Mouse (Mus musculus) forebrain, embryonic 15.5 days (tissue): Measurements from ENCODE around the gene Rnf144b. TPM values are rescaled to one million over a fixed set of nuclear protein-coding genes. Genes with fewer than 3 reads are reported as not detected.

Source experiments
- ATAC-seq: fragments of 200-750 bp; cut with Nextera tagmentation; replicated peaks from 2 replicates; pipeline ENCODE4 v1.8.0; 2017; ENCODE audit warnings: mild to moderate bottlenecking, moderate TSS enrichment, moderate library complexity
- H3K27ac ChIP-seq: fragments of 300-500 bp; sonication (generic); replicated peaks from 2 replicates; pipeline ENCODE4 v1.5.1; 2015; ENCODE audit warnings: mild to moderate bottlenecking, inconsistent platforms
- H3K27me3 ChIP-seq: fragments of 300-500 bp; sonication (generic); 2 replicates; pipeline ENCODE4 v1.6.1; 2015; ENCODE audit warnings: inconsistent platforms
- H3K36me3 ChIP-seq: fragments of 300-500 bp; sonication (generic); 2 replicates; pipeline ENCODE4 v1.6.1; 2015; ENCODE audit warnings: mild to moderate bottlenecking, inconsistent platforms
- H3K4me1 ChIP-seq: fragments of 300-500 bp; sonication (generic); 2 replicates; pipeline ENCODE4 v1.6.1; 2015; ENCODE audit warnings: inconsistent platforms
- H3K4me2 ChIP-seq: fragments of 300-500 bp; sonication (generic); replicated peaks from 2 replicates; pipeline ENCODE4 v1.6.1; 2015; ENCODE audit warnings: mild to moderate bottlenecking, inconsistent platforms
- H3K4me3 ChIP-seq: fragments of 300-500 bp; sonication (generic); 2 replicates; pipeline ENCODE4 v1.5.1; 2015; ENCODE audit warnings: mild to moderate bottlenecking, inconsistent platforms
- H3K9ac ChIP-seq: fragments of 300-500 bp; sonication (generic); replicated peaks from 2 replicates; pipeline ENCODE4 v1.6.1; 2015; ENCODE audit warnings: mild to moderate bottlenecking, inconsistent platforms
- H3K9me3 ChIP-seq: fragments of 300-500 bp; sonication (generic); 2 replicates; pipeline ENCODE4 v1.6.1; 2016; ENCODE audit warnings: inconsistent platforms
- WGBS: fragments of 180-500 bp; shearing (Covaris S2); methylation state at CpG from one replicate; pipeline ENCODE4 v1.1.7; 2015; ENCODE audit warnings: mixed read lengths; 5-methylcytosine and 5-hydroxymethylcytosine counted together
- polyA plus RNA-seq: library from polyadenylated mRNA; unstranded; fragments of >200 nt; fragmentation: Nextera tagmentation; extraction: Ambion mirVana; gene quantifications from 2 replicates; pipeline ENCODE4 v1.2.1, GENCODE M21; 2015

The Rnf144b gene
- polyA plus RNA-seq, 1 experiment from 2014 or later = 0.37 TPM

DNA sequence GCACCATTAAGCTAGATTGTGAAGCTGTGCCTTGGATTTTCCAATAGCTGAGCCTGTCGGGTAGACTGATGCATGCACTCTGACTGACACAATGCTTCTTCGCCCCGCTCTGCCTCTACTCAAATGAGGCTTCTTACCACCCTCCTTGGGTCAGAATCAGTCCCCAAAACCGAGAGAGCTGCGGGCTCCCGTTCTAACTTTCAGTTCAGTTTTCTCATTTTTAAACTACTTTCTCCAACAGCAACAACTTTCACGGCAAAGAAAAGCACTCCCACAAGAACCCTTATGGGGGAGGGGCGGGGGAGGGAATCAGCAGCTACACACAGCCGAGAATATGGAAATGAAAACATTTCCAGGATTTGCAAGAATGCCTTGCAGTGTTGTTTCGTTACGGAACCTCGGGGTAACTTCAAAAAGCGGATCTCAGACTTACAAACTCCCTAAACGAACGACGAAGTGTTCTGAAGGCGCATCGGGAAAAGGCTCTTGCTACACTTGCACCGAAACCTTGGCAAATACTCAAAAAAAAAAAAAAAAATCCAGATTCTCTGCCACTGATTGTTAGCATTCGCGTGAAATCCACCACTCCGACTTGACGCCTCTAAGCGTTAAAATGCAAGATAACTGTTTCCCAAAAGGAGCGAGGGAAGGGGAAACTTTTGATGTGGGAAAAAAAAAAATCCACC lies 17.5 kb upstream of the Rnf144b start:
- Histone ChIP-seq H3K4me1 (peaks cover 29% of the 10 kb centered on the region), H3K27me3 (no peaks in the 10 kb centered on the region), H3K4me3 (peak overlapping the region; percentile 83), H3K36me3 (peaks cover 12% of the 10 kb centered on the region), H3K27ac (peak overlapping the region; percentile 98), H3K9me3 (no peaks in the 10 kb centered on the region), H3K4me2 (peak overlapping the region; percentile 51), H3K9ac (peak overlapping the region; percentile 86)
- no peak for ATAC-seq
- 0% methylated on average over 25 of the region's 25 CpGs for WGBS

DNA sequence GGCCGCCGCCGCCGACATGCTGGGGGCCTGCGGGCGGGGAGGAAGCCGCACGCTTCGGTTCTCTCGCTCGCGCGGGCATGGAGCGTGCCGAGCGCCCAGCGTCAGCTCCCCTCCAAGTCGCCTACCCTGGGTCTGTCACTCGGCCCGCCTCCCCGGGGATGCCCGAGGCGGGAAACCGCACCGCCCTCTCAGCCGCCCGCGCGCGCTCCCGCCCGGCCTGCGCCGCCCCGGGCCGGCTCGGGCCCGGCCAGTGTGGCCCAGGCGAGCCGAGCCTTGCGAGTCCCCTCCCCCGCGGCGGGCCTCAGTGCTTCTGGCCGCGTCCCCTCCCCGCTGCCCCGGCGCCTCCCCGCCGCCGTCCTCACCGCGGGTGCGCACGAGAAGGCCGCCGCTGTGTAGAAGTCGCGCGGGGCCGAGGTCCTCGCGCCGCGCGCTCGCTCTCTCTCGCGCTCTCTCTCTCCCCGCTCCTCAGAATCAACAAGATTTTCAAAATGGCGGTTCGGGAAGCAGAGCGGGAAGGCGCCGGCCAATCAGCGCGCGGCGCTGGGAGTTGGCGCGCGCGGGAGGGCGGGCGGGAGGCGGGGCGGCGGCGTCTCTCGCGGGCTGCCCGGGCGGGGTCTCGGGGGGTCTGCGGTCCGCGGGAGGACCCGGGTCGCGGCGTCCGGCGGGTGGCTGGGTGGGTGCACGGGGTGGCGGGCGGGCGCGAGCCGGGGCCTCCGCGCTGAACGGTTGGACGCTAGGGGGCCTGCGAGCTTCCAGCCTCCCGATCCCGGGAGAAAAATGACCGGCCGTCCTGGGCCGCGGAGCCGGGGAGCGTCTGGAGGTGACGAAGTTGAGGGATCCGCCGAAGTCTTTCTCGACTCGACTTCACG lies 16.5 kb upstream of the Rnf144b start, which contains the start of gene Dek:
Gene Dek, minus strand, starts transcription at position 491 of the 869 bp plus-strand sequence.
- H3K4me2 ChIP-seq = peak within 1 kb of the TSS; percentile 52
- peak within 1 kb of the TSS; percentile 98 for H3K27ac ChIP-seq
- peak; percentile 94 for ATAC-seq
- peaks cover 6% of the 10 kb centered on the region; the same call in 1 of the 2 replicates for H3K36me3 ChIP-seq
- H3K4me1 ChIP-seq = peaks cover 29% of the 10 kb centered on the region
- no peaks in the 10 kb centered on the region for H3K9me3 ChIP-seq
- under 1% methylated on average over 109 of the region's 129 CpGs for WGBS
- peak within 1 kb of the TSS; percentile 86 for H3K9ac ChIP-seq
- H3K27me3 ChIP-seq = no peaks in the 10 kb centered on the region
- H3K4me3 ChIP-seq = peak within 1 kb of the TSS; percentile 83

- H3K9me3 ChIP-seq = no peaks in the 10 kb centered on the region
- peak; percentile 20 for ATAC-seq
- WGBS = under 1% methylated on average over 20 of the region's 20 CpGs
- peak overlapping the region; percentile 83 for H3K4me3 ChIP-seq
- peaks cover 29% of the 10 kb centered on the region for H3K4me1 ChIP-seq
- peak overlapping the region; percentile 98 for H3K27ac ChIP-seq
- H3K27me3 ChIP-seq = no peaks in the 10 kb centered on the region
- H3K9ac ChIP-seq = peak overlapping the region; percentile 86
- H3K4me2 ChIP-seq = peak overlapping the region; percentile 52
- H3K36me3 ChIP-seq = peaks cover 3% of the 10 kb centered on the region; the same call in 1 of the 2 replicates
Observed at GRCm38 (mm10) chr13:47106580-47106888, 15.9 kb upstream of the Rnf144b start.

DNA sequence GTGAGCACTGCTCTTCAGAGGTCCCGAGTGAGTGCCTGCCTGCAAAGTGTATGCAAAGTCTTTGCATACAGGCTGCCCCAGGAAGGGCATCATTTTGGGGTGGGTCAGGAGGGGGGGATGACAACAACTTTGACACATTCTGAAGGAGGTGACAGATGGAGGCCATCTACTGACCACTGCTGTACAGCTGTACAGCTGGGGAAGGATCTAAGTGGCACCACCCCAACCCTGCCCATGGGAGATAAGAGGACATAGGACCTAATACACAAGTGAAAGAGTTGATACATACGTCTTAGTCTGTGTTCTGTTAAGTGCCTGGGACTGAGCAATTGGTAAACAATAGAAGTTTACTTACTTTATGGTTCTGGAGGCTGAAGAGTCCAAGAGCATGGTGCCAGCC lies 13.2 kb upstream of the Rnf144b start:
- Histone ChIP-seq H3K4me1 (peaks cover 14% of the 10 kb centered on the region), H3K4me2 (no peak overlapping the region), H3K9ac (no peak overlapping the region), H3K36me3 (no peaks in the 10 kb centered on the region), H3K27ac (no peak overlapping the region), H3K27me3 (no peaks in the 10 kb centered on the region), H3K9me3 (no peaks in the 10 kb centered on the region), H3K4me3 (no peak overlapping the region)
- 91% methylated on average over 2 of the region's 2 CpGs for WGBS
- ATAC-seq = no peak

DNA sequence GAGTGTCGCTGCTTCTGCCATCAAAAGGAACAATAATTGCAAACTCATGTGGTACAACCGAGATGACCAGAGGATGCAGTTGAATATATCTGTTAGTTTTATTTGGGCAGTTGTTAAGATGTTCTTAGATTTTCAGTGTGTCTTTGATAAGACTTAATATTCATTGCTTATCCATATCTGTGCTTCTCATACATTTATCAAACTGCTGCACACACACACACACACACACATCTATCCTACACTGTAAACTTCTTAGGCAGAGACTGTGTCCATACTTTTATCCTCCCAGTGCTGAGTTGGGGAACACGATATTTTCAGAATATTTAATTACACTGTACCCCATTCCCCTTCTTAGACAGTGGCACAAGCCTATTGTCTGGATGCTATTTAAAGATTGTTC lies 11.3 kb upstream of the Rnf144b start:
- no peak for ATAC-seq
- Histone ChIP-seq H3K4me1 (peaks cover 6% of the 10 kb centered on the region; the same call in 1 of the 2 replicates), H3K4me2 (no peak overlapping the region), H3K9me3 (no peaks in the 10 kb centered on the region), H3K4me3 (no peak overlapping the region), H3K36me3 (no peaks in the 10 kb centered on the region), H3K27ac (no peak overlapping the region), H3K27me3 (no peaks in the 10 kb centered on the region), H3K9ac (no peak overlapping the region)
- WGBS = 80% methylated on average over 3 of the region's 3 CpGs

GRCm38 (mm10) chr13:47112056-47112455 lies 10.4 kb upstream of the Rnf144b start:
- Histone ChIP-seq H3K4me1 (peaks cover 1% of the 10 kb centered on the region; the same call in 1 of the 2 replicates), H3K27me3 (no peaks in the 10 kb centered on the region), H3K4me3 (no peak overlapping the region), H3K9ac (no peak overlapping the region), H3K36me3 (no peaks in the 10 kb centered on the region), H3K4me2 (no peak overlapping the region), H3K27ac (no peak overlapping the region), H3K9me3 (no peaks in the 10 kb centered on the region)
- ATAC-seq = no peak
- WGBS = 95% methylated on average over 3 of the region's 3 CpGs

DNA sequence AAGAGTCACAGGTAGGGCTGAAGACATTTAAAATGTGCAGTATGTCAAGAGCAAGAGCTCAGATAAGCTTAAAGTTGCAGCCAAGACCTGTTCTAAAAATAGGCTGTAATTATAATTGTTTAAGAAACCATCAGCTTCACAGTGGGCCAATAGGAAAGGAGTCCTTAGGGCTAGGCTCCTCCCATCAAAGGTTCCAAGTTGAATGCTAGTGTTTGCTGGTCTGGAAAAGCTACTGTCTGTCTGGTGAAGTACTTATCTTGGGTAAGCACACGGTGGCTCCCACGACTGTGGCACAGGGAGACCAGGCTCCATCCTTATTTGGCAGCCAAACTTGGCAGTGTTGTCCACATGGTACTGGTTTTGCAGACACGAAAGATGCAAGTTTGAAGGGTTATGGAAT lies 9.5 kb upstream of the Rnf144b start:
- WGBS = 62% methylated on average over 3 of the region's 3 CpGs
- no peak overlapping the region for H3K4me3 ChIP-seq

DNA sequence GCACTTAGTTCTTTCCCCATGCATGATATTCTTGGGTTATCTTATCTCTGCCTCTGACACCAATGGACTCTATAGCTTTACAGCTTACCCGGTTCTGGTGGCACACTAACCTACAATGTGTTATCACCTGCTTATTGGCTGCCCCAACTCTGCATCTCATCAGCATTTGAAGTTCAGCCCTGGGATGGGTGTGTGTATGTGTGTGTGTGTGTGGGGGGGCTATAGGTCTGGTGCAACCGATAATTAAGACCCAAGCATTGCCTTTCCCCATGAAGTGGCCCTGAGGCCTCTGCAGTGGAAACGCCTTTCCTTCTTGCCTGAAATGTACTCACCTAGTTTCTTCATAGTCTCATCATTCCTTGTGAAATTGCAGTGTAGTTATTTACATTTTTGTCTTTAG lies 6.5 kb upstream of the Rnf144b start:
- Histone ChIP-seq H3K4me3 (no peak overlapping the region), H3K36me3 (no peaks in the 10 kb centered on the region), H3K4me1 (no peaks in the 10 kb centered on the region), H3K9ac (no peak overlapping the region), H3K4me2 (no peak overlapping the region), H3K27me3 (no peaks in the 10 kb centered on the region), H3K9me3 (no peaks in the 10 kb centered on the region), H3K27ac (no peak overlapping the region)
- WGBS = 87% methylated on average over 3 of the region's 3 CpGs
- no peak for ATAC-seq

More for the DNA sequence above, 9.5 kb upstream of the Rnf144b start:
- ATAC-seq = no peak
- Histone ChIP-seq H3K9me3 (no peaks in the 10 kb centered on the region), H3K27ac (no peak overlapping the region), H3K4me2 (no peak overlapping the region), H3K27me3 (no peaks in the 10 kb centered on the region), H3K9ac (no peak overlapping the region), H3K4me1 (no peaks in the 10 kb centered on the region), H3K36me3 (no peaks in the 10 kb centered on the region)

DNA sequence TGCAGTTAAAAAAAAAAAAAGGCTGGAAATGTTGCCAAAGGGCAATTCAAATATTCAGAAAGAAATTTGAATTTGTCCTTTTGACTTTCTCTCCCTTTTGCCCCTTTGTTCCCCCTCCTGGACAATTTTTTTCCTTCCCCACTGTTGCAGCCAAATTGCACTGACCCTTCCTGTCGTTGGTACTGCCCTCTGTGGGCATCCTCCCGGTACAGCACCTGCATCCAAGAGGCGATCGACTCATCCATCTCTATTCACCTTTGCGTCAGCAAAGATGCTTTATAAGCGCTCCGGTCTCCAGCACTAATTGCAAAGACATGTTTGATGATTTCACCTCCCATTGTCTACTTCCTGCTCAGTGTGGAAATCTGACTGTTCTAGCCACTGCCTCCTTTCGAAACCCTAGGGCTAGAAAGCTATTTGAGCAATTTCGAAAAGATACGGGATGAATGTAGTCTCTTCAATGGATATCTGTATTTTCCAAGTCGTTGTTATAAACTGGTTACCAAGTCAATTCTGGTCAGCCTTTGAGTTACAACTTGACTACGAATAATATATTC lies 1.0 kb upstream of the Rnf144b start:
- no peaks in the 10 kb centered on the region for H3K27me3 ChIP-seq
- no peaks in the 10 kb centered on the region for H3K36me3 ChIP-seq
- no peak for ATAC-seq
- H3K9me3 ChIP-seq = no peaks in the 10 kb centered on the region
- H3K9ac ChIP-seq = no peak overlapping the region
- no peak overlapping the region for H3K4me3 ChIP-seq
- H3K27ac ChIP-seq = no peak overlapping the region
- peak overlapping the region; percentile 97 for H3K4me2 ChIP-seq
- WGBS = 26% methylated on average over 12 of the region's 12 CpGs
- peaks cover 16% of the 10 kb centered on the region for H3K4me1 ChIP-seq

GRCm38 (mm10) chr13:47124449-47124848 lies 2.0 kb downstream of the Rnf144b start:
- no peak overlapping the region for H3K4me3 ChIP-seq

DNA sequence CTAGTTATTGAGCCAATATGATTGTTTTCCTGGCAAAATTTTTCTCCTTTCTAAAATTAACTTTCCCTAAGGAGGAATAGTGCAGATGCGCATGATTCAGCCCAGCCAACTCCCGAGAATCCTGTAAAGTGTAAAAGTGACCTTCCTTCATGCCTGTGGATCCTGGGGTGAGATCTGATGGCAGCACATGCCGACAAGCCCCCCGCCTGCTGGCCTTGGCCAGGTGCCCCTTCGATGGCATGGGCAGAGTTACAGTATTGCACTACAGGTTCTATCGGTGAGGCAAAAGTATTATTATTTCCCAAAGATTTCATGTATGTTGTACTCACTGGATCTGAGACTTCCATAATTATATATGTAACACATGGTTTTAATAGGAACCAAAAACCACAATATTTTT lies 2.5 kb downstream of the Rnf144b start:
- H3K9ac ChIP-seq = no peak overlapping the region
- WGBS = 89% methylated on average over 6 of the region's 6 CpGs
- no peaks in the 10 kb centered on the region for H3K9me3 ChIP-seq
- H3K27me3 ChIP-seq = no peaks in the 10 kb centered on the region
- ATAC-seq = no peak
- H3K4me3 ChIP-seq = no peak overlapping the region
- no peak overlapping the region for H3K4me2 ChIP-seq
- peaks cover 16% of the 10 kb centered on the region for H3K4me1 ChIP-seq
- H3K36me3 ChIP-seq = no peaks in the 10 kb centered on the region
- H3K27ac ChIP-seq = no peak overlapping the region

More at GRCm38 (mm10) chr13:47124449-47124848, 2.0 kb downstream of the Rnf144b start:
- Histone ChIP-seq H3K4me2 (no peak overlapping the region), H3K4me1 (peaks cover 16% of the 10 kb centered on the region), H3K9ac (no peak overlapping the region), H3K27ac (no peak overlapping the region), H3K9me3 (no peaks in the 10 kb centered on the region), H3K27me3 (no peaks in the 10 kb centered on the region), H3K36me3 (no peaks in the 10 kb centered on the region)
- ATAC-seq = no peak
- 43% methylated on average over 3 of the region's 3 CpGs for WGBS

DNA sequence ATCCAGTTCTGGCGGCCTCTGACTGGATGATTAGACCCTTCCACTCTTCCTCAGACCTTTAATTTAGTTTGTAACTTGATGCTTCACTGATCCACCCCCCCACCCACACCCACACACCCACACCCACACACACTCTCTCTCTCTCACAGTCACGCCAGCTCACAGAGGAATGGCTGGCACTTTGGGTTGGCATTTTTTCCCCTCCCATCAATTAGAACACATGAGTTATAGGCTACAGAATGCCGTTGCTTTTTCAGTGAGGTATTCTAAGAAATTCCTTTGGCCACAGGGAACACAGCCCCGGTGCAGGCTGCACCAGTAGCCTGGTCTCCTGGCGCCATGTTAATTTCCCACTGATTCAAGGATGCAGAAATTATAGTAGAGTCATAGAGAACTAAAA lies 3.1 kb downstream of the Rnf144b start:
- peaks cover 16% of the 10 kb centered on the region for H3K4me1 ChIP-seq
- no peak for ATAC-seq
- H3K4me2 ChIP-seq = no peak overlapping the region
- no peaks in the 10 kb centered on the region for H3K36me3 ChIP-seq
- H3K4me3 ChIP-seq = no peak overlapping the region
- no peak overlapping the region for H3K27ac ChIP-seq
- H3K9me3 ChIP-seq = no peaks in the 10 kb centered on the region
- H3K27me3 ChIP-seq = no peaks in the 10 kb centered on the region
- no peak overlapping the region for H3K9ac ChIP-seq
- WGBS = 74% methylated on average over 5 of the region's 5 CpGs
